Mouse (Mus musculus): ENCODE measurements around the gene Ngp.

DNA sequence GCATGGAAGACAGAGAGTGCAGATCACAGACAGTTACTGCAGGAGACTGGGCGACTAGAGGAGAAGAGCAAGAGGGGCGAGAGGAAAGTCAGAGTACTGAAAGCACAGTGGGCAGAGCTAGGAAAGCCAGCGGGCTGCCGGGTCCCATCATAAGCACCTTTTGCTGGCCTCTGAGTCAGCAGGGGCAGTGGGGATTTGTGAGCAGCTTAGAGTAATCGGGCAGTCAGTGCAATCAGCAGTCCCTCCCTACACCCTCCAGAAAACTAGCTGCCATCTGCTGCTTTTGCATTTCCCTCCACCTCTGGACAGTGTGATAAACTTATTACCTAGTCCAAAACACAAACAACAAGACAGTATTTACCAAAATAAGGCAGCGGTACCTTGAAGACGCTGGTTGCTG, 42.8 kb downstream of the Ngp start:
- no peak for TF ChIP-seq GATA1 (IDR thresholded peaks at IDR 0.05; ENCODE audit: low read length)
- no peak for TF ChIP-seq TAL1 (IDR thresholded peaks at IDR 0.05; ENCODE audit: low read length)
